Mouse (Mus musculus): ENCODE data around the gene Slc29a4.

Slc29a4 gene

DNA sequence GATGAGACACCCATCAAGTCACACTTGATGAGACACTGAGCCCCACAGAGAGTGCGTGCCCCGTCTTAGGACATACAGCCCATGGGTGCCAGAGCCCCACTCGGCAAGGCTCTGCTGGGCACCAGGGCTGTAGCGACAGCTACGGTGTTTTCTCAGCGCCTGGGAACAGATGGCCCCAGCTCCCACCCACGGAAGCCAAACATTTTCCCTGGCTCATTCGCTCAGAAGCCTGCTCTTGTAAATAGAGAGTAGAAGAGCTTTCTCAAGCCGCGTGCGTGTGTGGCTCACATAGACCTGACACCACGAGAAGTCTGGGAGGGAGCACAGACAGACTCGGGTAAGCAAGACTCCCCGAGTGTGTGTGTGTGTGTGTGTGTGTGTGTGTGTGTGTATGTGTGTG lies at the start of gene Slc29a4:
Slc29a4 (plus strand) TSS at position 265 of the 400 bp plus-strand sequence.
- in situ Hi-C loops (cut with MboI; ENCODE audit: low sequenced_read_pairs): no loop called here

DNA sequence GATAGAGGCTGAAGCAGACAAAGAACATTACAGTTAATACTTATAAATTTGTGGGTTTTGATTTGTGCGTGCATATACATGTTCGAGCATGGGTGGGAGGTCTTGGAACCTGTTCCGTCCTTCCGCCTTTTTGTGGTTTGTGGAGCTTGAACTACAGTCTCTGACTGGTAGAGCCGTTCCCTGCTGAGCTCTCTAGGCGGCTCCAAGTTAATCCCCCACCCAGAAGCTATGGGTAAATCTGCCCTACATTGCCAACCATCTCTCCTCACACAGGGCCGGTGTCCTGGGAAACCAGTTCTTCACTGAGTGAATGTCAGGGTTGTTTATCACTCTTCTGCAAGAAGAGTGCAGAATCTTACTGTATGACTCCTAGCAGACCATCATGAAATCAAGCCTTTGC lies 44.1 kb upstream of the Slc29a4 start:
- in situ Hi-C loops (cut with MboI; ENCODE audit: low sequenced_read_pairs): no loop called here

DNA sequence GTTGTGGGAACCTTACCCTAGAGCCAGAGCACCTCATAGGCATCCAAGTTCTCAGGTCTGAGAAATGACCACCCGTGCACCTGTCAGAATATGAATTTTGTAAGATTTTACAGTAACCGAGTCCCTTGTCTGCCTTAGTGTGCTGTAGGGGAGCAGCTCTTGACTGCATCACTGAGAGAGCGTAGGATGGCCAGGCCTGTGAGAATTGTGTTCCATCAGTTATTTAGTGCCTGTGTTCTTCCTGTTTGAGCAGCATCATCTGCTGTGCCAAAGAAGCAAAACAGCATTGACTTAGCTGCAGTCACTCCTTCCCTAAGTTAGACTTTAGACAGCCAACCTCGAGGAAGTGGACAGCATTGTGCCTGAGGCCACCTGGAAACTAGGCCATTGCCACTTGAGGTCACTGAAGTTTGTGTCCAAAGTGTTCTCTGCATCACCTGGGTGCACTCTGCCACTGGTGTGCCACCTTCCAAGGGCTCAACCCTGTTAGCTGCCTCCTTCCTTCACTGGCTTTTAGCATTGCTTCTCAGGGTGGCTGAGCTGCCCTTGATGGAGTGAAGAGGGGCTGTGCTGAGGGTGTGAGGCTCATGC lies 42.8 kb upstream of the Slc29a4 start:
- in situ Hi-C loops (cut with MboI; ENCODE audit: low sequenced_read_pairs): no loop called here

GRCm38 (mm10) chr5:142650390-142650789 lies 41.9 kb upstream of the Slc29a4 start:
- in situ Hi-C loops (cut with MboI; ENCODE audit: low sequenced_read_pairs): no loop called here

- in situ Hi-C loops (cut with MboI; ENCODE audit: low sequenced_read_pairs): no loop called here
Observed at GRCm38 (mm10) chr5:142650794-142651497, 41.4 kb upstream of the Slc29a4 start.

GRCm38 (mm10) chr5:142652266-142652665 lies 40.0 kb upstream of the Slc29a4 start:
- in situ Hi-C loops (cut with MboI; ENCODE audit: low sequenced_read_pairs): no loop called here

GRCm38 (mm10) chr5:142660656-142661434 lies 31.5 kb upstream of the Slc29a4 start:
- in situ Hi-C loops (cut with MboI; ENCODE audit: low sequenced_read_pairs): no loop called here

DNA sequence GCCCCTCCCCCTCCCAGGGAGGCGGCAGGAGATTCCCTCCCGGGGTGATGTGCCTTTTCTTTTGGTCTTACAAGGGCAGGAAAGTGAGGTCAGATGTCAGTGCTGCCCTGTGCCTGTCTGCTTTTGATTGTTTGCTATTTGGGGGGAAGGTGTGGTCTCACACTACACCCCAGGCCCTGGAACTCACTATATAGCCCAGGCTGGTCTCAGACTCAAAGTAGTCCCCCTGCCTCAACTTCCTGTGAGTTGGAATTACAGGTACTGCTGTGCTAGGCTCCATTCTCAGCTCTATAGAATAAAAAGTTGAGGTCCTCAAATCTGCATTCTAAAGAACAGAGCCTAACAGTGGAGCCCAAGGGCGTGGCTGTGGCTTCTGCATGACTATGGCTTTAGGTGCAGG lies 24.4 kb upstream of the Slc29a4 start:
- in situ Hi-C loops (cut with MboI; ENCODE audit: low sequenced_read_pairs): no loop called here

DNA sequence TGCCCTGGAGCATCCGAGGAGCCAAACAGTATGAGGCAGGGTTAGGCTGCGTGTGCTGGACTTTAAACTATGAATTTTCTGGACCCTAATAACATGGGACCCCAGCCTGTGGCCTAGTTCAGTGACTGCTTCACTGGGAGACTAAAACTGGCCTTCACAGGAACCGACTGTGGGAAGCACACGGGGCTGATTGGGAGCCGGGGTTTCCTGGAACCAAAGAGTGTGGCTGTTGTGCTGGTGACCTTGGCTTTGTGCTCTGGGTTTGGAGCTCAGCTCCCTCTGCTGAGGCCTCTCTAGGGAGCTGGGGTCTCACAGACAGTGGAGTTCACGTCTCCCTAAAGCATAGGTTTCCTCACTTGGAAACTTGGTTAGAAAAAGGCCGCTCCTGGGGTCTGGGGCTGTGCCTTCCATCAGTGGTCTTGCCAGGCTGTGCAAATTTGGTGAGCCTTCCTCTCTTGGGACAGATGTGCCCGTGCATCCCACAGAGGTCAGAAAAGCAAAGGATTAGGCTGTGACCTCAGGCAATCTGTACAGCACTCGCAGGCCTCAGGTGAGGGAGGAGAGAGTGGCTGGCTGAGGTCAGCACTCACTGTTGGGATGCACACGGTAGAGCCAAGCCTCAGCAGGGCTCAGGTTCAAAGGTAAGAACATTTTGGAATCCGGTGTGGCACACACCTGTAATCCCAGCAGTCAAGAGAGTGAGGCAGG lies 23.6 kb upstream of the Slc29a4 start:
- in situ Hi-C loops (cut with MboI; ENCODE audit: low sequenced_read_pairs): no loop called here

GRCm38 (mm10) chr5:142669726-142670125 lies 22.6 kb upstream of the Slc29a4 start:
- in situ Hi-C loops (cut with MboI; ENCODE audit: low sequenced_read_pairs): no loop called here

DNA sequence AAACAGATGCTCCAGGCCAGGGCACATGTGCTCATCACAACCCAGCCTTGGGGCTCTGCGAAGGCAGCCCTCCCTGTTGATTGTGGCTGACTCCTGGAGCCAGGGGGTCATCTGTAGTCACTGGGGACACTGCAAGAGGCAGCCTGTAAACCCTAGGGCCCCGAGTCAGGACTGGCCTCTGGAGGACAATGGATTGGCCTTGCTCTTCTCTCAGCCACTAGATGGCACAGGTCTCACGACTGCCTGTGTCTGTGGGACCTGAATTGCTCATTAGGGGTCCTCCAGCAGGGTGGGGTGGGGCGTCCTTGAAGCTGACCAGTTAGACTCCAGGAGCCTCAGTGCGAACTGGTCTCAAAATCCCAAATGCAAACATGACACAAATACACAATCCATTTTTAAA lies 19.2 kb upstream of the Slc29a4 start:
- in situ Hi-C loops (cut with MboI; ENCODE audit: low sequenced_read_pairs): no loop called here

GRCm38 (mm10) chr5:142678141-142678571 lies 14.2 kb upstream of the Slc29a4 start:
- in situ Hi-C loops (cut with MboI; ENCODE audit: low sequenced_read_pairs): no loop called here

DNA sequence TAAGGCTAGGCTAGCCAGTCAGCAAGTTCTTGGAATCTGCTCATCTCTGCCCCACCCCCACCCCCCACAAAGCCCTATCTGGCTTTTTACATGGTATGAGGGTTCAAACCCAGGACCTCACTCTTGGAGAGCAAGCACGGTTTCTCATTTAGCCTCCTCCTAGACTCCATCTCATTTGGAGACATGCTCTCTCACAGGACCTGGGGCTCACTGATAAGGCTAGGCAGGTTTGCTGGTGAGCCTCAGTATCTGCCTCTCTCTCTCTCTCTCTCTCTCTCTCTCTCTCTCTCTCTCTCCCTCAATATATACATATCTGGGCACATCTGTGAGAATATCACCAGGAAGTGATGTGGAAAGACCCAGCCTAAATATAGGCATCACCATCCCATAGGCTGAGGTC lies 13.2 kb upstream of the Slc29a4 start:
- in situ Hi-C loops (cut with MboI; ENCODE audit: low sequenced_read_pairs): no loop called here

DNA sequence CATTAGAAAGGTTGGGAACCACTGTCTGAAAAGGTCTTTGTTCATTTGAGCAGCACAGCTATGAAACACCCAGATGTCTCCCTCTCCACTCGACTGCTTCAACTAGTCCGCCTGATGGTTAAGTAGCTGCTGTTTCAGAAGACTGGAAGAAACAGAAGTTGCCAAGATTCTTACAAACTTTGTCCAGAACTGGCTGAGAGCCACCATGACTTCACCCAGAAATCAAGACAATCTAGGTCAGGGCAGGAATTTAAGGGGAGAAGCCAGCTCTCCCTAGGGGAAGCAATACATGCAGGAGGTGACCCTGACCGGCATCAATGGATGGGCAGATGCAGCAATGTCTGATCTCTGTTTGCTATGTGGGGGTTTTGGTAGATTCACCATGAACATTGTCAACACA lies 10.4 kb upstream of the Slc29a4 start:
- in situ Hi-C loops (cut with MboI; ENCODE audit: low sequenced_read_pairs): no loop called here

GRCm38 (mm10) chr5:142682529-142682928 lies 9.8 kb upstream of the Slc29a4 start:
- in situ Hi-C loops (cut with MboI; ENCODE audit: low sequenced_read_pairs): no loop called here

- in situ Hi-C loops (cut with MboI; ENCODE audit: low sequenced_read_pairs): no loop called here
Observed at GRCm38 (mm10) chr5:142688866-142689265, 3.4 kb upstream of the Slc29a4 start.

DNA sequence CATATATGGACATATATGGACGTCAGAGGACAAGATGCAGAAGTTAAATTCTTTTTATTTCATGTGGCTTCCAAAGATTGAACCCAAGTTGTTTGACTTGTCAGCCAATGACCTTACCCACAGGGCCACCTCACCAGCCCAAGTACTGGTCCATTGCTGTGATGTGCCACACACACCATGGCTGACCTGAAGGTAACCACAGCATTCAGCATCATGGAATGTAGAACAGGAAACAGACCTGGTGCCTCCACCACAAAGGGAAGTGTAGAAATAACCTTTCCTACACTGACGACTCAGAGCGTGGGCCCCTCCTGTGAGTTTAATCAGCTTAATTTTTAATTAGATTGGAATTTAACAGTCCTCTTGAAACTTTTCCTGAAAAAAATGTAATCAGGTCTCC lies 2.0 kb upstream of the Slc29a4 start:
- in situ Hi-C loops (cut with MboI; ENCODE audit: low sequenced_read_pairs): no loop called here

DNA sequence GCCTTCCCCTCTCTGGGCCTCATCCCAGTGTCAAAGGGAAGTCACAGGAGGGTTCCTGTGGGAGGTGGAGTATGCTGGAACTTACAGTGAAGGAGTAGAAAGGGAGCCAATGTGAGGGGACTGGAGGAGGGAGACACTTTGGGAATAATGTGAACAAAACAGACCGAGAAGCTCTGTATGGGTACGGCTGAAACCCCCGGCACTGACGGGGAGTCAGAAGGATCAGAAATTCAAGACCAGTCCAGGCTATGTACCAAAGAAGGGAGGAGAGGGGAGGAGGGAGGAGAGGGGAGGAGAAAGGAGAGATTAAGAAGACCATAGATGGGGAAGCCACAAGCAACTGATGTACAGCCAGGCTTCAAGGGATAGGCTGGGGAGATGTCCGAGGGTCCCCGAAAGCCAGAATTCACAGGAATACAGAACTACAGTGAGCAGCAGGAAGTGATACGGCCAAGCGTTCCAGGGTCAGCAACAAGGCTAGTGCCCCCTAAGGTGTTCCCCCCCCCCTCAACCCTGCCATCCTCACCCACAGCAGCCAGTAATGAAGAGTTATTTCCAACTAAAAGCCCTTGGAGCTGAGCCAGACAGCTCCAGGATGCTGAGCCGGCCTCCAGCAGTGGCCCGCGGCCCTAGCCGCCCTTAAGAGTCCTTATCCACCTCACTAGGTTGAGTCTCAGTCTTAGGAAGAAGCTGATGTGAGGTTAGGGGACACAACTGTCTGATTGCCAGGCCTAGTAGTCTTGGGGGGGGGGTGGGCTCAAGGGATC lies 842 bp downstream of the Slc29a4 start:
- in situ Hi-C loops (cut with MboI; ENCODE audit: low sequenced_read_pairs): no loop called here

DNA sequence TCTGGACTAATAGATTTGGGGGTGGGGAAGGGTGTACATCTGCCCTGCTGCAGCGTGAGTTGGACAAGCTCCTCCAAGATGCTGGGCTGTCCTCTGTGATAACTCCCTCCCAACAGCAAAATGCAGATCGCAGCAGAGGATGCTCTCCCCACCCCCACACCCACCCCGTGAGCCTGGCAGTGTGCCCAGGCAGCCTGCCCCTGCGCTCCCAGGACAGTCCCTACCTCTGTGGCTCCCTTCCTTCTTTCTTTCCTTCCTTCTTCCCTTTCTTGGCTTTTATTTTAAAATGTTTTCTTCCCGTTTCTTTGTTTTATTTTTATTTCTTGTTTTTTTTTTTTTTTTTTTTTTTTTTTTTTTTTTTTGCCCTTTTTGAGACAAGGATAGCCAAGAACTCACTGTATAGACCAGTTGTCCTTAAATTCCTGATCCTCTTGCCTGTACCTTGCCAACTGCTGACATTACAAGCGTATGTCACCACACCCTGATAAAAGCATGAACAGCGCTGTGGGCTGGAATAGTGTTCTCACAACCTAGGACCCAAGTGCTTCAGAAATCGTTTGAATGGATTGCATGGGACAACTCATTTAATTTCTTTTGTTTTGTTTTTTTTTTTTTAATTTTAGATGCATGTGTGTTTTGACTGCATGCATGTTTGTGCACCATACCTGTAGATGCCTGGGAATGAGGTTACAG lies 1.6 kb downstream of the Slc29a4 start:
- in situ Hi-C loops (cut with MboI; ENCODE audit: low sequenced_read_pairs): no loop called here
